Mouse (Mus musculus): ENCODE measurements at regions not wholly inside any gene's neighbourhood (a gene's known extent, or its start where the extent isn't known, plus 50 kb on each side); places are given as distances from the start of the nearest gene placed in this dataset.
A peak's percentile ranks its signal among the peaks of the same experiment; 100 is the strongest.

DNA sequence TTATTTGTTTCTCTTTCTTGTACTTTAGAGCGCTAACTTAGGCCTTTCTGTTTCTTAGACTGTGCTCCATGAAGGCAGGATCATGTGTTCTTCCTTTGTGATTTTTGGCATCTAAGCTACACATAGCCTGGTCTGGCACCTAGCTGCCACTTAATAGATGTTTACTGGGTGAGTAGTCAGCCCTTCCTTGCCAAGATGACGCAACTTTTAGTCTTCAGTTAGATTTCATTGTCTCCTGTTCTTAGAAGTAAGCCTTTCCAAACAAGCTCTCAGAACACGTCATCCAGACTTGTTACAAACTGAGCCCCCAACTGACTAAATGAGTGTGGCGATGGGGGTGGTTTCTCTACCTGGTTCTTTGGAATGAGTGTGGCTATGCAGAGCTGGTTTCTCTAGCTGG lies 85.4 kb upstream of the Rapgef5 start:
- DNase-seq (ENCODE audit: low spot score in 2 of 2), result no peak

DNA sequence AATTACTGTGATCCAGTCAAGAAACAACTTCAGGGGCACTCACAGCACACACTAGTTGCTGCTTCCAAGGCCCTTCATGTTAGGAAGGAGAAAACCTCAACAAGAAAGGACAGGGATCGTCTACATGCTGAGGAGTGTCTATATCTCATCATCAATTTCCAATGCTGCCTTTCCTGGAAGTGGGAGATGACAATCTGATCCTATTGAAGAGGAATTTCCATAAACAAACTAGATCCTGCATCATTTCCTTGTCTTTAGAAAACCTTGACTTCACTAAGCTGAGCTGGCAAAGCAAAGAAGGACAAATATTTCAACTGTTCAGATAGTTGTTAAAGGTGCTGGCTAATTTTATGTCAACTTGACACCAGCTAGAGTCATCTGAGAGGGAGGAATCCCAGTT lies 83.5 kb upstream of the Rapgef5 start:
- DNase-seq (ENCODE audit: low spot score in 2 of 2), result no peak

DNA sequence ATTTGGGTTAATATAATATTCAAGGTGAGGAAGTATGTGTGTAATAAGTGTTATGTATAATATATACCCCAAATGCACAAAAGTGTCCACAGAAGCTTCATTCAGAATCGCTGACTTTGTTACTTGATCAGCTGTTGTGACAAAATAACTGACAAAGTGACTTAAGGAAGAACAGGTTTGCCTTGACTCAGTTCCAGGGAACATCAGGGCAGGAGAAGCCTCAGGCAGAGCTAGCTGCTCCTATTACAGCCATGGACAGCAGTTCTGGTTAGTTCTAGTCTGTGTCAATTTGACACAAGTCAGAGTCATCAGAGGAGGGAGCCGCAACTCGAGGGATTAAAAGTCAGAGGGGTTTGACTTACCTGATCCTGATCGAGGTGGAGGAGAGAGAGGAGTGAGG lies 79.3 kb upstream of the Rapgef5 start:
- DNase-seq (ENCODE audit: low spot score in 2 of 2), result no peak

DNA sequence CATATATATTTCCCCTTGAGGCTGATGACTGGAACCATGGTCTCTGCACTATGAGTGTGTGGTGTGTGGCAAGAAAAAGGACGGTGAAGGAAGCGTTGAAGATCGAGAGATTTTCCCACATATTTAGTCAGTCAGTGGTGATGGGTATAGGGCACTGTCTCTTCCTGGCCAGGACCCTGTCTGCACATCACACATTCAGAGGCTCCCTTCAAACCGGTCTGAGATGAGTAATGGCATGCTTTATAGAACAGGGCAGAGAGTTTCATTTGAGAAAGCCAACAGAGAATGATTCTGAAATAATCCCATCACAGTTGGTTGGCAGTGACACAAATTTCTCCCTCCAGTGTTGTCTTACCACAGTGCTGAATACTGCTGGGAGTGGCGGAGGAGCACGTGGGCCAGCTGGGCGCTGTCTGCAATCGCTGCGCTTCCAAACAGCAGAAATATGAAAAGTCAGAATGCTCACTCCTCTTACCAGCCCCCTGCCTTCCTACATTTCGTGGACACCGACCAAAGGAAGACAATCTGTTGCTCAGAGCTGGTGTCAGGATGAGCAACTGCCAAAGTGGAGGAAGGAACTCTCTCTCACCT lies 77.2 kb upstream of the Rapgef5 start:
- DNase-seq (ENCODE audit: low spot score in 2 of 2), result peak; percentile 58 to 72

DNA sequence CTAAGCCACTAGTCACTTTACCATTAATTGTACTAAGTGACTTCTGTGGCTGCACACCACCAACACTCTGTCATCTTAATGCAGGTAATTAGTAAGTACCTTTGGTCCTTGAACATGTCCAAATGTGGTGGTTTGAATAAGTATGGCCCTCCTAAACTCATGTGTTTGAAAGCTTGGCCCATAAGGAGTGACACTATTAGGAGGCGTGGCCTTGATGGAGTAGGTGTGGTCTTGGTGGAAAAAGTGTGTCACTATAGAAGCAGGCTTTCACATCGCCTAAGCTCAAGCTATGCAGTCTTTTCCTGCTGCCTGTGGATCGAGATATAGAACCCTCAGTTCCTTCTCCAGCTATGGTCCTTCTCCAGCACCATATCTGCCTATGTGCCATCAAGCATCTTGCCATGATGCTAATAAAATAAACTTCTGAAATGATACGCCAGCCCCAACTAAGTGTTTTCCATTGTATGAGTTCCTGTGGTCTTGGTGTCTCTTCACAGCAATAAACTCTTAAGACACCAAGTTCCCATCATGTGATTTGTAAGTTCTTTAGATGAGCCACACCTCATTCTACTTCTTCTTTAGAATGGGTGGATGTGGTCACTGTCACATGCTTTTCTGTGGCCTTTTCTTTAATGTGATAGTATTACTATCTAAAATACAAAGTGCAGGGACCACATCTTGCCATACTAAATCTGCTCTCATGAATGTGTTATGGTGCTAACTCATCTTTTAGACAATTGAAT lies 71.9 kb upstream of the Rapgef5 start:
- no peak for DNase-seq (ENCODE audit: low spot score in 2 of 2)

DNA sequence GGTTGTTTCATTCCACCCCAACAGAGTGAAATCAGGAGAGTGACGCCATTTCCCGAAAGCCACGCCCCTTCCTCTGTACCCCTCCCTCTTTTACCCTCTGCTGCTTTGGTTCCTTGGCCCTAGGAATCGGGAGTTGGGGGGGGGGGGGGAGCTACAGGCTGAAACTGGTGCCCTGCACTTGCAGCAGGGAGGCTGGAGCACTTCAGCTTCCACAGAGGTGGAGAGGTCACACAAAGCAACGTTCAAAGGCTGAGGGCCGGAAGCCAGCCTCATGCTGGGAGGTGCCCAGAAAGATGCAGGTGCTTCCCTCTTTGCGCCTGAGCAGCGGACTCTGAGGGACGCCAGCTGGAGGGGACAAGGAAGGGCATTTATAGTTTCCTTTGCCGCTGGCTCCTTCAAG lies 69.1 kb upstream of the Rapgef5 start:
- DNase-seq (ENCODE audit: low spot score in 2 of 2), result no peak

DNA sequence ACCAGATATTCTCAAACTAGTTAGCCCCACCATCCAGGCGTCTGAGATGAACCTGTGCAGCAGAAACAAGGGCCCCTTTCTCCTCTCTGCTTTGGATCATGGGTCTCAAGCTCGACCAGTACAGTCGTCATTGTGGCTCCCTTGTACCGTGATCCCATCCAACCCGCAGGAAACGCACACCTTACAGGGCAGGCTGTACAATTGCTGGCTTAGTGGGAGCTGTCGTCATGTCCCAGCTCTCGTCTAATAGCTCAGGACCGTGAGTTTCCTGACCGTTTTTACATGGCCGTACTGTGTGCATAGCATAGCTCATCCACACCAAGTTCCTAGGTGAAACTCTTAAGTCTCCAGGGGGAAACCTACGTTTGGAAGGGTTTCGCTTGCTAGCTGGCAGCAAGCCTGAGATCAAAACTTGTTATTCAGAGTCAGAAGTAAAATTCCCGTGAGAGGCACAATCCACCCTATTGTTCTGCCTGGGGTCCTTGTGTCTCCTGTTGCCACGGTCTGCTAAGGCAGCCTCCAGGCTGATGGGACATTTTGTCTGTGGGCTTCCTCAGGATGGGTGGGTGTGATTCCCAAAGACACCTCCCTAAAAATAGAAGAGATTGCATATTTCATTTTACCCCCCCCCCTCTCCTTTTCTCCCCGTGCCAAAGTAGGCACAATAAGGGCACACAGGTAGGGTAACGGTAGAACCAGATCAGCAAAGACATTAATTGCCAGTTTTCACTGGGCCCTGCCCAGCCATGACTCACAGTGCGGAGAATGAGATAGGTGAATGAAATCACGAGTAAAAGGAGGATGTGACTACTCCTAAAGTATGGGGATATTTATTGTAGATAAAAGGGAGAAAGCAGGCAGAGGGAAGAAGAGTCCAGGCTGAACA lies 68.2 kb upstream of the Rapgef5 start:
- DNase-seq (ENCODE audit: low spot score in 2 of 2), result no peak

DNA sequence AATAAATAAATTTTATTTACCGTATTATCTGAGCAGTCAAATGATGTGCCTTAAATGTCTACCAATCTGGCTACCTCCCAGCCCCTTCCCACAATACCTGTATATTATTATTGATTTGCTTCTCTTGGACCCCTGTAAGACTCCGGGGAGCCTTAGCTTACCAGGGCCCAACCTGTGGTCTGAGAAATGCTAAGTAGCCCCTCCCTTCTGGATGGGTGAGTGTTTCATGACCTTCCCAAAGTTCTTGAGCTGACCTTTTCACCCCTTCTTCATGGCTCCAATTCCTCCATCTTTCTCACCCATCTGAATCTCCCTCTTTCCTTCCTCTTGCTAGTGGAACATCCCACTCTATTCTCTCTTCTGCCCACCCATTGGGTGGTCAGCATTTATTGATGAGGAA lies 67.2 kb upstream of the Rapgef5 start:
- DNase-seq (ENCODE audit: low spot score in 2 of 2), result no peak

DNA sequence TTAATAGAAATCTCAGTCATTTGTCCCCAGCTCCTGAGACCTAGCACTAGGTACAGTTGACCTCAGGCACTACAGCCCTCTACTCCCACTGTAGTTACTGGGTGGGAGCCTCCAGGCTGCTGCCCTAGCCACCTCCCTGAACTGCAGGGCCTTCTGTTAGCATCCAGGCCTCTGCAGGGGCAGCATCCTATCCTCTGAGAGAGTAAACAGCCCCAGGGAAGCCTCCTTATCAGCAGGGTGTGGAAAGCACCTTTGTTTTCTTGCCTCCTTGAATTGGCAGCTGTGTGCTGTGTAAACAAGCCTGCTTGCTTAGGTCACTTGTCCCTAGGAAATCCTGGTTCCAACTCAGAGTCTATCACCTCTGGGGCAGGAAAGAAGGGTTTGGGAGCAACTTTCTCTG lies 66.2 kb upstream of the Rapgef5 start:
- no peak for DNase-seq (ENCODE audit: low spot score in 2 of 2)

DNA sequence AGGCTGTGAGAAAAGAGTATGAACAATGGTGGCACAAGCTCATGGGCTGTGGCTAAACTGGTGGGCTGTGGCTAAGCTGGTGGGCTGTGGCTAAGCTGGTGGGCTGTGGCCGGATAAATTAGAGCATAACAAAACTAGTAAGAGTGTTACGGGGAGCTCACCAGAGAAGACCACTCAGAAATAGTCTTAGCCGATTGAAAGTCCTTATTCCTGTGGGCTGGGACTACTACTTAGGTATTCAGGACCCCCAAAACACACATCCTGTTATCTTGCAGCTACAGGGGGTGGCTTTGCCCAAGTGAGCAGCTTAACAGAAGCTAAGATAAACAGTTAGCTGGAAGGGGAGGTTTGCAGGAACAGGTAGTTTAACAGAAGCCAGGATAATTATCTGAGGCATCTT lies 65.4 kb upstream of the Rapgef5 start:
- DNase-seq (ENCODE audit: low spot score in 2 of 2), result no peak

DNA sequence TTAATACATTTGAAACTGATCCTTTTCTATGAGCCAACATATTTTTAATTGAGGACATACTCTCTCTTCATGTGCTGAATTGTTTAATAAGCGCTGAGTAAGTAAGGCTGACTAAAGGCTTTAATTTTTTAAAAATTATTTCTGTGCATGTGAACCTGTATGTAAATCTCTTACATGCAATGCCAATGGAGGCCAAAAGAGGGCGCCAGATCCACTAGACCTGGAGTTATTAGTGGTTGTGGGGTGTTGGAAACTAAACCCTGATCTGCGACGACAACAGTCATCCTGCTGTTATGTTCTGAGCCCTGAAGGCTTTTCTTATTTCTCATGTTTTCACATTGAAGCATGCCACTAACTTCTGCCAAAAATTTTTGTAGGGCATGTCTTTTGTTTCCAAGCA lies 64.8 kb upstream of the Rapgef5 start:
- DNase-seq (ENCODE audit: low spot score in 2 of 2), result no peak

DNA sequence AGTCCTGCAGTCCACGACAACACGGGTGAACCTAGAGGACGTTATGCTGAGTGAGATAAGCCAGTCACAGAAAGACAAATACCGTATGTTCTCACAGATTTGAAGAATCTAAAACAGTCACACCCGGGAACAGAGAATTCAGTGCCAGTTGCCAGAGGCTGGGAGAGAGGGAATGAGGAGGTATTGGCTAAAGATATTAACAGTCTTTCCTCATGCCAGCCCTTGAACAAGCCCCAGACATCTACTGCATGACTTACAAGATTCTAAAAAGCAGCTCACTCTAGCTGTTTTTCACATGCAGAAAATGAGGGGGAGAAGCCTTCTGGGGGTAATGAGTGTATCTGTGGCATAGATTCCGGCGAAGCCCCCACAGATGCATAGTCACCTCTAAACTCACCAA lies 60.5 kb upstream of the Rapgef5 start:
- no peak for DNase-seq (ENCODE audit: low spot score in 2 of 2)

DNA sequence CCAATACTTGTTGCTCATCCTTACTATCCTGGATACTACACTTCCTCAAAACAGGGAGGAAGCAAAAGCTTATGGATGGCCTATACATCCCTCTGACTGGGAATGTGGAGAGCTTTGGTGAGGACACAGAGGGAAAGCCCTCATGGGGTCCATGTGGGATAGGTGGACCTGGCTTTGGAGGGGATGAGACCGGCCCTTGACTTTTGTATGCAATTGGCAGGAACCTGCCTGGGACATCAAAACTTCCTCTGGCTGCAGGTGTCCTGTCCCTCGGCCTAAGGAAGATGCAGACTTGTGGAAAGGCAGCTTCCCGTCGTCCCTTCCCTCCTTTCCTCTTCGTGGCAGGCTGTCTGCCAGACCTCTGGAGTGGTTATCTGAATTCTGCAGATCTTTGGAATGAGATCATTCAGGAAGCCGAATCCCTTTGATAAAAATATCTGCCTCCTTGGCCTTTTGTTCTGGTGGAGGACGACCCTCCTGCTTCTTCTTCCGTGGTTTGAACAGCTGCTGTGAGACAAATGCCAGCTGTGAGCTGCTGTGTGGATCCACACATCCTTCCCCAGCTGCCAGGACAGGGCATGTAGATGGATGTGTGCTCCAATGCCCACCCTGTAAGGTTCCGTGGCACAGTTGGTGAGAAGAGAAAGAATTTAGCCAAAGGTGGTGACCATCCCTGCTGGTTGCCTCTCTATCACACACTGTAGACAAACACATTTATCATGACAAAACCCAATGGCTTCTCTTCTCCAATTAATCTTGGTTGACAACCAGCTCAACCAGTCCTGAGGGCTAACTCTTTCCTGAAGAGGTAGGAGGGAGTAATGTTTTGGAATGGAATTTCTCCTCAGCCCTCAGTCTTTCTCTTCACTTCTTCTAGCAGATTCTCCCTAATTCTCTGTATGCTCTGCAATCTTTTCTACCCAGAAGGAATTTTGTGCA lies 57.9 kb upstream of the Rapgef5 start:
- no peak for DNase-seq (ENCODE audit: low spot score in 2 of 2)

DNA sequence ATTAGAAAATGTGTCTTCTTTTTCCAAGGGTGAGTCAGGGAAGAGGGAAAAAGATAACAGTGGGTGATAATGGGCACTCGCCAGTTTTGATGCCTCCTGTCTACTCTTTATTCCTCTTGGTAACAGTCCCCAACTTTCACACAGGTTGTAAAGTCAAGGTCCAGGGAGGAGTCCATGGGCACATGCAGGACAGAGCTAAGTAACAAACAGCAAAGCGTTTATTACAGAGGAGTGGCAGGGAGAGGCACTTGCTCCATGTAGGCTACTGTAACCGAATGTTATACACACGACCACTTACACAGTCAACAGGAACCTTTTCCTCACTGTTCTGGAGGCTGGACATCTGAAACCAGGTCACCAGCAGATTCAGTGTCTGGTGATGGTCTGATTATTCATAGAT lies 56.7 kb upstream of the Rapgef5 start:
- DNase-seq (ENCODE audit: low spot score in 2 of 2), result no peak

DNA sequence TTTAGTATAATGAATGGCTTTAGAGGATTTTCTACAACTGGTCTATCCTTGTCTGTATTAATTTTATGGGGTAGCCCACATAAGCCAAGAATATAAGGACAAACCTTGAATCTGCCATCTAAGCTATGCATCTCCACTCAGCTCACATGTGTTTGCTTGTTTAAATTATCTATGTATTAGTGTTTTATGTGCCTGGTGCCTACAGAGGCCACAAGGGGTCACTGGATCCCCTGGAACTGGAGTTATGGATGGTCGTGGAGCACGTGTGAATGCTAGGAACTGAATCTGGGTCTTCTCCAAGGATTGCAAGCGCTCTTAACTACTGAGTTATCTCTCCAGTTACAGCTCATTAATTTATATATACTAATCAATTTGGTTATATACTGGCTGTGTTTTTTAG lies 51.1 kb upstream of the Rapgef5 start:
- no peak for DNase-seq (ENCODE audit: low spot score in 2 of 2)

DNA sequence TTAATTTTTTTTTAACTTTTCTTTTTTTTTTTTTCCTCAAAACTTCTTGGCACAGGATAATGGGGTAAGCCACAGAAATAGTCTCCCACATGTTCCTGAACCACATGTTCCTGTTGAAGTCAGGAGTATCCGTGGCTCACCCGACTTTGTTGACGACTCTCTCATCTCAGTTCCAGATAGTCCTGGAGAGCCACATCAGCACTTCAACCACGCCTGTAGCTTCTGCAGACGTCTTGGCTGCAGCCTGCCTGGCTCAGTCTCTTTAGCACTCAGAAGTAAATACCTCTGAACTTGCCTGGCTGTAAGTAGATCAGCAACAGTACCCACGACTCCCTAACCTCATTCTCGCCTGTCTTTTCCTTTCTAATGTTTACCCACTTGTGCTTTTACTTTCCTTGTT lies 50.3 kb upstream of the Rapgef5 start:
- no peak for DNase-seq (ENCODE audit: low spot score in 2 of 2)
